Mouse (Mus musculus) forelimb bud, embryonic 11.5 days (tissue): ENCODE results near the gene Ppp1r3d.

Experiments
- DNase-seq: peaks from one replicate; pipeline ENCODE4 v3.0.0-alpha.2; 2012; ENCODE audit warnings: low read depth, low spot score

Gene Ppp1r3d

DNA sequence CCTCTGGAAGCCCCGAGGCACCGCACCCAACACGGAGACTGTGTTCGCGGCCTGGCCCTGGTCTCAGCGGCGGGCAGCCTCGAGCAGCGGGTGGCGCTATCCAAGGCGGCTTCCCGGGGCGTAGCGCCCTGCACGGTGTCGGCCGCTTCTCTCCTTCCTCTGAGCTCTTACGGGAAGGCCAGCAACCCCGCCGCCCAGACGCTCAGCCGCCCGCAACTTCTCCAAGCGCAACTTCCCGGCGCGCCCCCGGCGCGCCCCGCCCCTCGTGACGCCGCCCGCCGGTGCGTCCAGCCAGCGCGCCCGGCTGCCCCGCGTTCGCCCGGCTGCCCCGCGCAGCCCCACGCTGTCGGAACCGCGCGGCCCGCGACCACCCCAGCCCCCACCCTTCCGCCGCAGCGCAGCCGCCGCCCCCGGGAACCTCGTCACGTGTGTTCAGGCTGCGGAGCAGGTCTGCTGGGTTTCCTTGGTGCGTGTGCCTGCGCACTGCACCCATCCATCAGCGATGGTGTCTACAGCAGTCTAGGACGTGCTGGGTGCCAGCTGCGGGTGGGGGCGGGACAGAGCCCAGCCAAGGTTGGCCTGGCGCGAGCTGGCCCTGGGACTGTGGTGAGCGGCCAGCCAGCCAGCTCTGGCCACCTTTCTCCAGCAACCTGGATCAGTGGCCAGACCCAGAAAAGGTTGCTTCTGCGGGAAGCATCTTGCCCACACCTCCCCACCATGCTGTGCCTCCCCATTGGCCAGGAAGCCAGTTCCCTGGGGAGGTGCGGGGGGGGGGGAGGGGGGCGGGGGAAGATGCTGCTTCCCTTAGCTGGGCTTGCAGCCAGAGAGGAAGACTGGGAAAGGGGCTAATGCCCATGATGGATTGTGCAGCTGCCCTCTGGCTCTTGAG lies at the start of gene Ppp1r3d, which contains the start of gene Fam217b:
Gene Ppp1r3d, minus strand, starts transcription at position 212 of the 889 bp plus-strand sequence.
Gene Fam217b, plus strand, starts transcription at position 264 of the 889 bp plus-strand sequence.
- peak; percentile 42 for DNase-seq

DNA sequence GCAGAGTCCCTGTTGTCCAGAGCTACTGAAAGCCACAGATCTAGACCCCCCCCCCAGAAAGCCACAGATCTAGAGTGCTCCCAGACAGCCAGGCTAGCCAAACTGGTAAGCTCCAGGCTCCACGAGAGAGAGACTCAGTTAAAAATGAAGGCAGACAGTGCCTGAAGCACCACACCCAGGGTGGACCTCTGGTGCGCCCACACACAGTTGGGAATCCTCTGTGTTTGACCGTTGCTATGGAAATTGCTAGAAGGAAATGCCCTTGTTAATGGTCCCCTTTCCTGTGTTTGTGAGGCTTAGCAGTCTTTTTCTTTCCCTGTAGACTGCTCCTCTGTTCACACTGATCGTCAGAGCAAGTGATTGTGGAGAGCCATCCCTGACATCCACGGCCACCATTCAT lies 46.1 kb upstream of the Ppp1r3d start:
- DNase-seq: no peak

DNA sequence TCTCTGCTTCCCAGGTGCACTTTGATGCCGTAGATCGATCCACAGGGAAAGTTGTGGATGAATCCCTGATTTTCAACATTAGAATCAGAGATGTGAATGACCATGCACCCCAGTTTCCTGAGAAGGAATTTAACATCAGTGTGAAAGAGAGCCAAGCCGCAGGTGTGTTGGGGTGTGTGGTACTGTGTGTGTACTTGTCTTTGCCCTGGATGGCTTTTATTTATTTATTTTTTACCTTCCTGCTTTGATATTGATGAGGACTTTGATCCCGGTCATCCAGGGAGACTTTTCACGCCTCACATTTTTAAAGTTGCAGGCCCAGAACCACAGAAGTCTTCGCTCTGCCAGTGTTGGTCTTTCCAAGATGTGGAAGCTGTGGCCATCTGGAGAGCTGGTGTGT lies 43.1 kb upstream of the Ppp1r3d start:
- DNase-seq: no peak

DNA sequence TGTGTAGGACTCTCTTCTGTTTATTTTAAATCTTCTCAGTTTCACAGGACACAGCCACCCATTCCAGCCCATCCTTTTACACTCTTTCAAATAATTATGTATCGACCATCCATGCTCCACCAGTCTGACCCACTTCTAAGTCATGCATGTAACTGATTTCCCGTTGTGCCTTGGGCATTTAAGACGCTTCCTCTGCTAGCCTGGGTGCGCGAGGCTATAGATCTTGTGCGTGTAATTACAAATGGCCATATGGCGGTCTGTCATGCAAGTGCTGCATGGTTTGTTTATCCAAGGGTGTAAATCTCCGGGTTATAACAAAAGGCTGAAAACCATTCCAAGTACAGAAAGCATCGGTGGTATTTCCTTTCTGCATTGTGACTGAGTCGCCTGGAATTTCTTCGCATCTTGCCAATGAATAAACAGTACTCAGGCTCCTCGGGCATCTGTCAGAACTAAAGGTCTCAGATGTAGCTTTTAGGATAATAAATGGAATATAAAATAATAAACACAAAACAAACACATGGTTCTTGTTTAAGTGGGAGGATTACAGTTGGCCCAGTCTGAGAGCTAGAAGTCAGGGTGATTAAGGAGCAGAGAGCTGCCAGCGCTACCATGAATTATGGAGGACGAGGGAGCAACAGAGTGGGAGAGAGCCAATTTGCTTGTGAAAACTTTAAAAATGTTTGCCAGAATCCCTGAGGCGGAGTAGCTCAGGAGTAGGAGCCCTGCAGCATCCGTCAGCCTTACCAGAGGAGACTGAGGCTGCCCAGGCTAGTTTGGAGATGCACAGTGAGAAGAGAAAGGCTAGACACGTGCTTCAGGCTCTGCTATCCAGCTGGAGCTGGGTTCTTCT lies 40.6 kb upstream of the Ppp1r3d start:
- DNase-seq: peak; percentile 53

DNA sequence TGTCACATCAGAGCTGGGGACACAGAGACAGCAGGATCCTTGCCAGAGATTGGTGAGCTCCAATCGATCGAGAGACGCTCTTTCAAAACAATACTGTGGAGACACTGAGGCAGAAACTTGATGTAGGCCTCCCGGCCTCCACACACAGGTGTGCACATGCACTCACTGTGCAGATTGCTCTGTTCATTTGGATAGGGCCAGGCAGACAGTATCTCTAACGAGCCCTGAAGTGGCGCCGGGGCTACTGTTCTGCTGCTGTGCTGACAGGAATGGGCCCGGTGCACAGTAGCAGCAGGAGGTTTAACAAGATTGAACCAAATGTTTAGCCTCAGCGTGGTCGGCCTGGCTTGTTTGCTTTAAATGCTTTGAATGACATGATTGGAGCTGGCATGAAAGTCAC lies 36.7 kb upstream of the Ppp1r3d start:
- DNase-seq: no peak

DNA sequence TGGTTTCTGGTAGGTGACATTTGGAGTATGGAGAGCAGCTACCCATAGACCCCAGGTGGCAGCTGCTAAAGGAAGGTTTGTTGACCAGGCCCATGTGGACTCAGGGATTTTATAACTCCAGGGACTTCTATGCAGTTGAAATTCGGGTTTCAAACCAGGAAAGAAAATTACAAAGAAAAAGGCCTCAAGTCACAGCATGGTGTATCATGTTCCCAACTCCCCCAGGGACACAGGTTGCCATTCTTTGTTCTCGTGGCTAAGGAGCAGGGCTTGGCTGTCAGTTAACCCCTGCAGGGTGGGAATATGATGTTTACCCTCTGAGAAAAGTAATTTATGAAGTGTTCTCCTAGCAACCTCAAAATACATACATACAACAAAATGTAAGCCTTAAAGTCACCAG lies 36.0 kb upstream of the Ppp1r3d start:
- peak; percentile 30 for DNase-seq

DNA sequence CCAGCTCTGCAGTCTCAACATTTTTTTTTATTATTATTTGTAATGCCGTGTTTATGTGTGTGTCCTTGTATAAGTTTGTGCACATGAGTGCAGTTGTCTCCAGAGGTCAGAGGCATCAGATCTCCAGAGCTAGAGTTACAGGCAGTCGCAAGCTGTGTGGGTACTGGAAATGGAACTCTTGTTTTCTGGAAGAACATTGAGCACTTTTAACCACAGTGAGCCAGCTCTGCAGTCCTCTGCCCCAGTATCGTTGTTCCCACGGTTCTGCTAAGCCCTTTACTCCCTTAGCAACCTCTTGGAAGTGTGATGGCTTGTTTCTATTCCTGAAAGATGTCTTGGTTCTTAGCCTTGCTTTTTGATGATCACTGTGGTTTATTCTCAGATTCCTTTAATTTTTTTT lies 35.1 kb upstream of the Ppp1r3d start:
- DNase-seq: no peak

DNA sequence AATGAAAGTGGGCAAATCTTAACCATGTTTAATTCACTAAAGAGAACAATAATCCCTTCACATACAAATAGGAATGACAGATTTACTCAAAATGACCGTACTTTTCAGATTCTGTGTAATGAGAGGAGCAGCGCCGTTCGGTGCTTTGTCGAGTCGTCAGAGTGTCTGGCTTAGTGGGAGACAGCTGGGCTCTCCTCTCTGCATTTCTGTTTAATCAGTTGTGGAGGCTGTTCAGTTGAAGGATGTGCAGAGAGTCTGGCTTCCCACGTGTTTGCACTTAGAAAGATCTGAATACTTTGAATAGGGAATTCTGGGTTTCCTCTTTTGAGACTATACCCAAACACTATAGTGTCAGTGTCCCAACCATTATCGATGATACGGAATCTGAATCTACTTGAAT lies 23.0 kb upstream of the Ppp1r3d start:
- DNase-seq: no peak

DNA sequence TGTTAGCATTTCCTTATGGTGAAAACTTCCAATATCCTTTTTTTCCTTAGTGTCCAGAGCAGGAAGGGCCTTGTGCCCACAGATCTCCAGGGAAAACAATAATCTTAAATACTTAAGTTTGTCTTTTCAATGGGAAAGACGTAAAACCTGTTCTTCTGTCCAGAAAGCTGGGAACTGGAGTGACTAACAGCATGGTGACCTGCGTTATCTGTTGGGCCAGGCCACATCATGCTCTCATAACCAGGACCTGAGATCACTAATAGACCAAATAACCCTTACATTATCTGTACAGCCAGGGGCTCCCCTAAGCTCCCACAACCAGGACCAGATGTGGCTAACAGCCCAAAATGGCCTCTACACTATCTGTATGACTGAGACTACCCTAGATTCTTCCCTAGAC lies 19.6 kb upstream of the Ppp1r3d start:
- DNase-seq: no peak

DNA sequence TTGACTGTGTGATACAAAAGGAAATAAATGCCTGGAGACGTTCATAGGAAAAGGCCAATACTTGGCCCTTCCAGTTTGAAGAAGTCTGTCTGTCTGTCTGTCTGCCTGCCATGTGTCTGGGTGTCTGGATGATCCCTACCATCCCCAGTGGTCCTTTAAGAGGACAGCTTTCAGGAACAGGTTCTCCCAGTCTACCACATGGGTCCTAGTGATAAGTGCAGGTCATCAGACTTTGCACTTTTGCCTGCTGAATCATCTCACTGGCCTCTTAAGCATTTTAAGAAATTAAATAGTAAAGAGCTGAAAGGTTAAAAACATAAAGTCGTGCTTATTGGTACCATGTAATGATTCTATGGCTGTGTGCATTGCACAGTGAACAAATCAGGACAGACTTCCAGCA lies 19.2 kb upstream of the Ppp1r3d start:
- no peak for DNase-seq

DNA sequence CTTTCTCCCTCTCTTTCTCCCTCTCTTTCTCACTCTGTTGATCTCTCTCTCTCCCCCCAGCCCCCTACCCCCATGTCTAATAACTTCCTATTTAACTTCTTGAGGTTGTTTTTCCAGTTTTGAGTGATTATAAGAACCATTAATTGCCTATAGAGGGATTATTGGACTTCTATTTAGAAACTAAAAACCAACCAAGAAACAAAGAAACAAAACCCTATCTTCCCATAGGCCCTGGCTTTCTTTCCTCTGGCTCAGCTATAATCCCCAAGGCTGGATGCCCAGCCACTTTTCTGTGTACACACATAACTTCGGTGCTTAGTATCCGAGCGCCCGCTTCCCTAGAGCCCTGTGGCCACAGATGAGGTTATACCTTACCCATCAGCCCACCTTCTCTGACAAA lies 16.0 kb upstream of the Ppp1r3d start, which contains the start of gene Cdh26:
Gene Cdh26, plus strand, starts transcription at position 301 of the 400 bp plus-strand sequence.
- no peak for DNase-seq

DNA sequence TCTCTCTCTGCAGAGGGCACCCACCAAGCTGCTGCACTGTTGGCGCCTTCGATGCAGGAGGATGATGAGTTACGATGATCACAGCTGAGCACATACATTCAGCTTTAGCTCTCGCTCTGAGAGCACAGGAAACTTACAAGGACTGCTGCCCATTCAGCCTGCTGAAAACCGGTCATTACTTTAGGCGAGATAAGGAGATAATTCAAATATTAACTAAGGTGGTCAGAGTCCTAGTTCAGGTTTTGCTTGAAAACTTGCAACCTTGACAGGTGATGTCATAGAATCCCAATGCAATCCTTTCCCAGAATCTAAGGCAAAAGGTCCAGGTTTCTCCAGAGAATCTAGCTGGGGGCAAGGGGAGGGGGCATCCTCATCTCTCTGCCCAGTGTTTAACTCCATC lies 15.2 kb upstream of the Ppp1r3d start:
- no peak for DNase-seq

DNA sequence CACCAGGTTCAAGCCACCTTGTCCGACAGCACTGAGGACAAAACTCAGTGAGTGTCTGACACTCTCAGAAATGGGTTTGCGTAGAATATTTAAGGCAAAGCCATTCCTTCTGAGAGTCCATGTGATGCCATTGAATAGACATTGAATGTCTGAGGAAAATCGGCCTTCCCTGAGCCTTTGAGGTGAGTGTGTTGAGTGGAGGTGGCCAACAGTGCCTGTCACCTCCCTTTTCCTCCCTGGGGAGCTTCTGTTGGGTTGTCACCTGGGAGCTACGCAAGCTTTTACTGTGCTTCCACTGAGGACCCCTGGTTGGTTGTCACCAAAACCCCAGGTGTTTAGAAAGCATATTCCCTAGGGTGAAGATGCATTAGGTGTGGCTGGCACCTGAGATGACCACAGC lies 14.4 kb upstream of the Ppp1r3d start:
- DNase-seq: no peak

DNA sequence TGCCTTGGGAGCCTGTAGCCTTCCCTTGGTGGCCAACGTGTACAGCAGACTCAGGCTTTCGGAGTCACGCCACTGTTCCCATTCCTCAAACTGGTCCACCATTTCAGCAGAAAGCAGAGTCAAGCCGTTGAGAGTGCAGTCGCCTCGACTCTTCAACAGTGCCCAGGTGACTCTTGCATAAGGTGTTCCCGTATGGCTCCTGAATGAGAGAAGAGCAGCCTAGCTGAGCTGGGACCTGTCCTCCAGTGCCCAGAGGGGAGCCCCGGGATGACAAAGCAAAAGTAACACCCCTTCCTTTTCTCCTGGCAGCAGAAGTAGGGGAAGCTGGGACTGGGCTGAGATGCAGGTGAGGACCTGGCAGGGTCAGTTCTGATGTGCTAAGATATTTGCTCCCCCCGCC lies 13.9 kb upstream of the Ppp1r3d start:
- DNase-seq: no peak

DNA sequence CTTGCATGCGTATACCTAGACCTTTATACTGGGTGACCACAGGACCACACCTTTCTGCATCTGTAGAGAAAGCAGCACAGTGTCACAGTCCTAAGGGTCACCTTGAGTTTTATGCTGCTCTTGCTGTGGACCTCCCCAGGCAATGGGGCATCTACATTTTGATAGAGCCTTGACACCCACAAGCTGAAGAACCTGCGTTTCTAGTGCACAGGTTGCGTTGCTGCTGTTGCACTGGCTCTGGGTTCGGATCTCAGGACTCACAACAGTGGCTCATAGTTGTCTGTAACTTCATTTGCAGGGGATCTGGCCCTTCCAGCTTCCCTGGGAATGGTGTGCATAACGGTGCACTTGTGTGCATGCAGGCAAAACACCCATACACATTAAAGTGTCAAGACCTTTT lies 12.9 kb upstream of the Ppp1r3d start:
- DNase-seq: no peak

DNA sequence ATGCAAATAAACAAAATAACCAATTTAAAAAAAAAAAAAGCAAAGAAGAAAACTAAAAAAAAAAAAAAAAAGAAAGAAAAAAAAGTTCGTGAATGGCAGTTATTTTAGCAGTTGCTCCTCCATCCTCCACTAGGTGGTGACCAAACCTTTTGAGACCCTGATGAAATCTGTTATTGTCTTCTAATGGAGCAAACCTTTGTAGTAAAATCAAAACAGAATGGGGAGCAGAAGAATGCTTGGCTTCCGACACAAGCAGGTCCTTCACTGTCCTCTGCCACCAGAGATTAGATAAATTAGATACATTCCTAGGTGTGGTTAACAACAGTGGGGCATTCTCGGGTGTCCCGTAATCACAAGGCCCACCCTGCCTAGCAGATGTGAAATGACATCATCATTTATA lies 12.0 kb upstream of the Ppp1r3d start:
- no peak for DNase-seq

DNA sequence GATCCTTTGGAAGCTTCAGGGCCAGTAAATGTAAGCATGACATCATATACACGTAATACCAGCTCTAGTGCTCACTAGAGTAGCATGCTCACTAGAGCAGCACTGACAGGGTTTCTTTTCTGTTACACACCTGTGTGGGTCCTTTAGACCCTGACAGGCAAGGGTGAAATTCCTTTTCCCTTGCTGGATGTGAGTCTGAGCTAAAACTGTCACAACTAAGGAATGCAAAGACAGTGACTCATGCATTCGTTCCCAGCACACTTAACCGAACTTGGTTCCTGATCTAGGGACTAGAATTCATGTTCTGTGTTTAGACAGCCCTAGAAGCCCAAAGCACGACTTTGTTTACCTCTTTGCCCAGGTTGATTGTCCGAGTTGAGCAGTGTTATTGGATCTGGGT lies 9.0 kb upstream of the Ppp1r3d start:
- DNase-seq: no peak

DNA sequence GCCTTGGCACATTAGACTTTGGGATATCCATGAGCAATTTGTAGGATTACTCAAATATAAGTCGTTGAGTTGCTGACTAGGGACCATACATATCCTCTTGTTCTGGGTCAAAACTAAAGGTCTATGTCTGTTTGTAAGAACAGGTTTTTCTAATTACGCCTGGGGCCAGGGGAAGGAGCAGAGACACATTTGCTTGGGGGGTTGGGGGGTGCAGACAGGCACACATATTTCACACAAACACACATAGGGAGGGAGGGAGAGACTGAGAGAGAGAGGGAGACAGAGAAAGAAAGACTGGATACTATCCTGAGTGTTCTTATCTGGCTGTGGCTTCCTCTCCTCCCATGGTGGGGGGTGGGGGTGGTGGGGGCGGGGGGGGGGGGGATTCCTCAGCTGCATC lies 7.9 kb upstream of the Ppp1r3d start:
- DNase-seq: peak; percentile 65

DNA sequence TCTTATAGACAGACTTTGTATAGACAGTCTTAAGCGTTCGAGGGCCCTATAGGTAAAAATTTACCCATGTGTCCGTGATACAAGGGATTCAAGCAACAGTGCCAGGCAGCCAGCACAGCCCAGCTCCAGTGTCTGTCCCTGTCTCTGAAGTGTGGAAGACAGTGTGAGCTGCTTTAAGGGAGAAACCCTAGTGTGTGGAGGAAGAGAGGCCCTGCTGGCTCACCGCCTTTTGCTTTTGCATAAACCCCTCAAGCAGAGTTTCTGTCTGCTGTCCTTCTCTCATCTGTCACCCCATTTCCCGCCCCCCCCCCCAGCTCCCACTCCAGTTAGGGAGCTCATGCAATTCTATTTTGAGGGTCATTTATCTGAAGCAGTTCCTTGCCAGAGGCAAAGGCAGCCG lies 7.3 kb upstream of the Ppp1r3d start:
- no peak for DNase-seq

DNA sequence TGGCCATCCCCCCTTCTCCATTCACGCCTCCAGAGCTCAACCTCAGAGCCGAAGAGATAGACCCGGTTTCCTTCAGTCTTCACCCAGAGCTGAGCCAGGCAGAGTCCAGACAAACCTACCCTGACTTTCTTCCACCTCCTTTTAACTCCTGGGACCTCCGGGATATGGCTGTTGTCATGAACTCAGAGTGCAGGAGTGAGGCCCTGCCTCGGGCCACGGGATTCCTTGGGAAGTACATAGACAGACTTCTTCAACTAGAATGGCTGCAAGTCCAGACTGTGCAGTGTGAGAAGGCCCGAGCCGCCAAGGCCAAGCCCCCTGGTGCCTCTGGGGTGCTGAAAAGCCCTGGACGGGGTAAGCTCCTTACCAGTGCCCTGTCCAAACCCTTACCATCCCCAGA lies 6.3 kb upstream of the Ppp1r3d start:
- no peak for DNase-seq

DNA sequence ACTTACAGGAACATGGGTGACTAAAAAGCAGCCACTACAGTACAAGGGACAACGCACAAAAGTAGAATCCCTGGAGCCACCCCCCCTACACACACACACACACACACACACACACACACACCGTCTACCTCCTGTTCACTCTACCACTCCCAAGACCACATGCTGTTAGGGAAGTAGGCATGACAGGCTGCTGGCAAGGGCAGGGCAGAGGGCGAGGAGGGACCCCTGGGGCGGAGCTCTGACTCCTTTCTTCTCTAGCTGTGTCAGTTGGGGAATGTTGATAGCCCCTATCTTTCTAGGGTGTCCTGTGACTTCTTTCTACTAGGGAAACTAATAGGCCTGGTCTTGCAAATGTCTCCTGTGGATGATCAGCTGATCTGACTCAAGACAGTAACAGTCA lies 2.7 kb upstream of the Ppp1r3d start:
- no peak for DNase-seq

DNA sequence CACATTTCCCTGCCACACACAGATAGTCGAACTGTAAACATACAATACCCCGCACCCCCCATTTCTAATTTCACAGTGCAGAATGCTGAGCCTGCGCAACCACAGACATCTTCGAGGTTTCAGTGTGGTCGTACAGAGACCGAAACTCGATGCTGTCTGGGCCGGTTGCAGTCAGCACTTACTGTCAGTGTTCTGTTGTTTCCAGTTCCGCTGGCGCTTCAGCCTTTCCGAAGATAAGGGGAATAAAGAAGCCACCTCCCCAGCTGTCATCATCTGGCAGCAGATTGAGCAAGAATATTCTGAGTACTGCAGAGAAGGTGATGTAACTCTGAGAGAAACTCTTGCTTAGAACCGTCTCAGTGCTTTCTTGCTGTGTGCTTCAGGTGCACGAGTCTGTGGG lies 2.2 kb upstream of the Ppp1r3d start:
- no peak for DNase-seq

DNA sequence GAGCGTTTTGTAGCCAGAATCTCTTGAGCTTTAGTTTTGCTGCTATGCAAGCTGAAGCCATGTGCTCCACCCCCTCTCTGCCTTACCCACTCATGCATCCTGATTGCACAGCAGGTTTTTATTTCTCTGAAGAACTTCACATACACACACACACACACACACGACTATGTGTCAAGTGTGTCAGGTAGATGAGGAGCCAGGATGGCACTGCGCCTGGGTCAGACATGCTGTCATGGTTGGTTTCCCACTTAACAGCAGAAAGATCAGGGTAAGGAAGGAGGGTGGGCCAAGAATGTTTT lies 827 bp upstream of the Ppp1r3d start:
- no peak for DNase-seq
